Mouse (Mus musculus) heart, embryonic 12.5 days (tissue): Measurements from ENCODE around the gene Sorbs1. TPM values are rescaled to one million over a fixed set of nuclear protein-coding genes. Genes with fewer than 3 reads are reported as not detected.

ENCODE experiments used
- ATAC-seq: fragments of 200-750 bp; cut with Nextera tagmentation; 2 replicates; pipeline ENCODE4 v1.8.0; 2017; ENCODE audit warnings: moderate TSS enrichment, moderate library complexity; ENCODE audit not compliant: insufficient number of reproducible peaks, low FRiP score
- H3K27ac ChIP-seq: fragments of 300-500 bp; sonication (generic); 2 replicates; pipeline ENCODE4 v1.5.1; 2016; ENCODE audit warnings: mild to moderate bottlenecking, moderate library complexity; ENCODE audit not compliant: poor library complexity, severe bottlenecking
- H3K27me3 ChIP-seq: fragments of 300-500 bp; sonication (generic); replicated peaks from 2 replicates; pipeline ENCODE4 v1.6.1; 2016; ENCODE audit warnings: mild to moderate bottlenecking, moderate library complexity
- H3K36me3 ChIP-seq: fragments of 300-500 bp; sonication (generic); 2 replicates; pipeline ENCODE4 v1.6.1; 2016; ENCODE audit warnings: mild to moderate bottlenecking, moderate library complexity
- H3K4me1 ChIP-seq: fragments of 300-500 bp; sonication (generic); replicated peaks from 2 replicates; pipeline ENCODE4 v1.6.1; 2016; ENCODE audit warnings: mild to moderate bottlenecking
- H3K4me2 ChIP-seq: fragments of 300-500 bp; sonication (generic); 2 replicates; pipeline ENCODE4 v1.6.1; 2016; ENCODE audit warnings: mild to moderate bottlenecking, moderate library complexity
- H3K4me3 ChIP-seq: fragments of 300-500 bp; sonication (generic); 2 replicates; pipeline ENCODE4 v1.5.1; 2016; ENCODE audit warnings: mild to moderate bottlenecking
- H3K9ac ChIP-seq: fragments of 300-500 bp; sonication (generic); 2 replicates; pipeline ENCODE4 v1.6.1; 2016; ENCODE audit warnings: mild to moderate bottlenecking, moderate library complexity
- H3K9me3 ChIP-seq: fragments of 300-500 bp; sonication (generic); replicated peaks from 2 replicates; pipeline ENCODE4 v1.6.1; 2016; ENCODE audit warnings: mild to moderate bottlenecking, moderate library complexity
- WGBS: fragments of 180-500 bp; shearing (Covaris S2); methylation state at CpG from one replicate; pipeline ENCODE4 v1.1.7; 2016; 5-methylcytosine and 5-hydroxymethylcytosine counted together
- polyA plus RNA-seq: library from polyadenylated mRNA; unstranded; fragments of >200 nt; fragmentation: Nextera tagmentation; extraction: Ambion mirVana; gene quantifications from 2 replicates; pipeline ENCODE4 v1.2.1, GENCODE M21; 2016

The Sorbs1 gene
- polyA plus RNA-seq, 1 experiment from 2014 or later = 86.6 TPM

DNA sequence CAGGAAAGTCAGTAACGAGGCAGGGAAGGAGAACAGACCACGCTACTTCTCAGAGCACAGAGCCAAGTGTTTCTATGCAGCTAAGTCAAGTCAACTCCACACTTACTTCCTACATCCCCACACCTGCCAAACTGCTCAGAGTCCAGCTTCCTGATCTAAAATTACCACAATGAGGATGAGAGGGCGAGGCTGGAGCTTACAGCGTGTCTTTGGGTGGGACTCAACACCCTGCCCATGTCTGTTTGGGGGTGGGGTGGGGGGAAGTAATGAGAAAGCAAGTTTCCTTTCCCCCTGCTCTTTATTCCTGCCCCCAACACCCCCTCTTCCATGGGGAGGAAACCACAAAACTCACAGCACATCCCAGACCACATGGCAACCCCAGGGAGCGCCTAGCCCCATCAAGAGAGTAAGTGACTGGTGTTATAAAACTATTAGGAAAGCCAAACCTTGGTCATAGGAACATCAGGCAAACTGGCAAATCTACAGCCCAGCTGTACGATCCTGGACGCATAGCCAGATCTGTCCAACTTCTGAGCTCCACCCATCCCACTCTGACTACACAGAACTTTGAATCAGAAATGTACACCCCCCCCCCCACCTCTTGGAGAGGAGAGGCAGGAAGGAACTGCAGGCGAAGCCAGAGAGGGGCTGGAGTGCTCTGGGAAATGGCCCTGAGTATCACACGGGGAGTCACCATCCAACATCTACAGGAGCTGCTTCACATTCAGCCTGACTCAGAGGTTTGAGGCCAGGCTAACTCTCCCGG is 118.8 kb downstream of the Sorbs1 start:
- Histone ChIP-seq H3K36me3 (peaks cover 22% of the 10 kb centered on the region), H3K4me2 (no peak overlapping the region), H3K27ac (peak overlapping the region; percentile 61), H3K27me3 (no peaks in the 10 kb centered on the region), H3K4me1 (peaks cover 31% of the 10 kb centered on the region), H3K9me3 (no peaks in the 10 kb centered on the region), H3K9ac (0 out of 2 replicates have a peak overlapping the region, but pooled peaks have one; percentile 21), H3K4me3 (no peak overlapping the region)
- peak; percentile 58; the same call in 1 of the 2 replicates for ATAC-seq
- 49% methylated on average over 10 of the region's 10 CpGs for WGBS

DNA sequence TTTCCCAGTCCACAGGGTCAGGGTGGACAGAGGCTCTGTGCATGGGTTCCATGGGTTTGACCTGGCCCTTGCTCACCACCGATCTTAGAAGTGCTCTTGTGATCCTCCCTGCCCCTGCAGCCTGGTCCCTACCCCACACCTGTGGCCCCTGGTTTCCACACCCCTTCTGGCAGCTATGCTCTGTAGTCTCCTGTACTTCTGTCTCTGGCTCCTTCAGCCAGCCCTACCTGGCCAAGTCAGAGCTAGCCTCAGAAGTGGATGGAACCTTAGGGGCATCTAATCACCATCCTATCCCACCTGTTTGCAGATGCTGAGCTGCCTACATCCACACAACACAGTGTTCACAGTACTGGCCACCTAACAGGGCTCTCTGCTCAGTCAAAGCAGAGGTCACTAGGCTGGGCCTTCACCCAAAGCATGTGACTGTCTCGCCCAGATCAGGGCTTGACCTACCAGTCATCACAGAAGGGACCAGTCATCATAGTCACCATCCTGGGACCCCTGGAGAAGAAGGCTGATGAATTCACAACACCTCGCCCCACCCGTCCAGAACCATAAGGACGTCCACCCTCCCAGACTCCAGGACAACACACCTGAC is 120.7 kb downstream of the Sorbs1 start:
- Histone ChIP-seq H3K27ac (no peak overlapping the region), H3K36me3 (peaks cover 21% of the 10 kb centered on the region), H3K4me3 (no peak overlapping the region), H3K9me3 (no peaks in the 10 kb centered on the region), H3K27me3 (no peaks in the 10 kb centered on the region), H3K4me2 (no peak overlapping the region), H3K9ac (no peak overlapping the region), H3K4me1 (peaks cover 32% of the 10 kb centered on the region)
- no peak for ATAC-seq
- WGBS = 86% methylated on average over 5 of the region's 5 CpGs

DNA sequence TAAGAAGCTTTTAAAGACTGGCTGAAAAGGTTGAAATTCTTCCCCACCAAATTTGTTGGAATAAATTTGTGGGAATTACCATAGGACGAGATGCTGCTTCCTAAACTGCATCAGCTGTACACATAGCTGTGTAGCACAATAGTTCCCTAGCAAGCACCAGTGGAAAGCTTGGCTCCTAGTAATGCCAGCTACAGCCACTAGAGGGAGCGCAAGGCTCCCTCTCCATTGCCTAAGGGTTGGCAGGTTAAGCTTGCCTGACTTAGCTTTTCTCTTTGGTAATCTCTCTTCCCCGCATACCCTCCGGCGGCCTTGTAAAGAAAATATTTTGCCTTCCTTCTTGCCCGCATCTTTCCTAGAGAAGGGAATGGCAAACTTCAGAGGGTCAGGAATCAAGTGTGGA is 122.1 kb downstream of the Sorbs1 start:
- no peak for ATAC-seq
- Histone ChIP-seq H3K4me3 (no peak overlapping the region), H3K4me2 (no peak overlapping the region), H3K27ac (no peak overlapping the region), H3K27me3 (no peaks in the 10 kb centered on the region), H3K9ac (no peak overlapping the region), H3K36me3 (peaks cover 27% of the 10 kb centered on the region), H3K9me3 (no peaks in the 10 kb centered on the region), H3K4me1 (peaks cover 32% of the 10 kb centered on the region)
- WGBS = 9% methylated on average over 6 of the region's 6 CpGs

DNA sequence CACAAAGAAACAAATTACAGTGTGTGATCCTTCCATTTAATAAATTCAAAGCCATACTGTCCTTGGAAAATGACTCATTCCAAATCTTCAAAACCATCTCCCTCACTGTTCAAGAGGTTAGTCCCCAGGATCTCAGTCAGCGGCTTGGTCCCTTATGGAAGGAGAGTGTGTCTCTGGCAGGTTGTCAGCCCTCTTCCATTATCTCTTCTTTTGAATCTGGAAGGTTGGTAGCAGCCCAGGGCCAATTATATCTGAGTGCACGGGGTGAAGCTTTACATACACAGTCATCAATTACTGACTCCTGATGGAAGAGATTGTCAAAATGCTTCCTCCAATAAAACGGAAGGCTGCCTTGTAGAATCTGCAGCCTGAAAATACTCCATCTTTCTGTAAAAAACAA is 126.7 kb downstream of the Sorbs1 start:
- Histone ChIP-seq H3K4me2 (no peak overlapping the region), H3K4me3 (no peak overlapping the region), H3K9ac (no peak overlapping the region), H3K9me3 (no peaks in the 10 kb centered on the region), H3K36me3 (peaks cover 23% of the 10 kb centered on the region), H3K4me1 (peaks cover 24% of the 10 kb centered on the region), H3K27ac (no peak overlapping the region), H3K27me3 (no peaks in the 10 kb centered on the region)
- WGBS = 52% methylated on average over 3 of the region's 3 CpGs
- ATAC-seq = no peak

DNA sequence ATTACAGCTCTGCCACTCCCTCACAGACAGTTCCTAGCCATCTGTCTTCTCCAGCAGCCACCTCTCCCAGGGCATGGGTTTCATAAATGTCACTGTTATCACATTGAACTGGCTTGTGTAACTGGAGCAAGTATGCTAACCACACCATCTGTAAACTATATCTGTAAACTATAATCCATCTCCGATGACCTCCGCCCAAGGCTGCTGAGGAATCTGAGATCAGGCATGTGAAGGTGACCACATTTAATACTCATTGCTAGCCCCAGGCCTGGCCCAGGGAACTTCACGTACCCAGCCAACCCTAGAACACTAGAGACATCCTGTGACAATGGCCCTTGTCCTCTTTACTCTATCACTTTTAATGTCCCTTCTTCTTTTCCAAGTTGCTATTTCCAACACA is 128.2 kb downstream of the Sorbs1 start:
- no peak for ATAC-seq

DNA sequence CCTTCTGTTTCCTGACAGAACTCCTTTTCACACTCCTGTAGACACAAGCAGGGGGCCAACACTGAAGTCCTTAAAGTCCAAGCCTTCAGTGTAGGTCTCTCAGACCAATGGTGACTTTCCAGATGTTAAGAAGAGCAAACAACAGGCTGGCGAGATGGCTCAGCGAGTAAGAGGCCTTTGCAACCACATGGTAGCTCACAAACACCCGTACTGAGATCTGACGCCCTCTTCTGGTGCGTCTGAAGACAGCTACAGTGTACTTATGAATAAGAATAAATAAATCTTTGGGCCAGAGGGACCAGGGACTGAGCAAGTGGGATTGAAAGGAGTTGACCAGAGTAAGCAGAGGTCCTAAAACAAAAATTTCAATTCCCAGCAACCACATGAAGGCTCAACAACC is 129.6 kb downstream of the Sorbs1 start:
- H3K9me3 ChIP-seq = no peaks in the 10 kb centered on the region
- H3K27me3 ChIP-seq = no peaks in the 10 kb centered on the region
- H3K4me1 ChIP-seq = peaks cover 32% of the 10 kb centered on the region
- H3K4me3 ChIP-seq = no peak overlapping the region
- no peak for ATAC-seq
- H3K36me3 ChIP-seq = peaks cover 27% of the 10 kb centered on the region
- WGBS = 46% methylated on average over 5 of the region's 5 CpGs
- no peak overlapping the region for H3K9ac ChIP-seq
- H3K27ac ChIP-seq = no peak overlapping the region; the same call in 1 of the 2 replicates
- no peak overlapping the region for H3K4me2 ChIP-seq

More for the DNA sequence above, 128.2 kb downstream of the Sorbs1 start:
- Histone ChIP-seq H3K9me3 (no peaks in the 10 kb centered on the region), H3K4me3 (no peak overlapping the region), H3K9ac (no peak overlapping the region), H3K36me3 (peaks cover 30% of the 10 kb centered on the region), H3K27ac (no peak overlapping the region), H3K4me1 (peaks cover 33% of the 10 kb centered on the region), H3K27me3 (no peaks in the 10 kb centered on the region), H3K4me2 (no peak overlapping the region)
- WGBS = 77% methylated on average over 3 of the region's 3 CpGs

DNA sequence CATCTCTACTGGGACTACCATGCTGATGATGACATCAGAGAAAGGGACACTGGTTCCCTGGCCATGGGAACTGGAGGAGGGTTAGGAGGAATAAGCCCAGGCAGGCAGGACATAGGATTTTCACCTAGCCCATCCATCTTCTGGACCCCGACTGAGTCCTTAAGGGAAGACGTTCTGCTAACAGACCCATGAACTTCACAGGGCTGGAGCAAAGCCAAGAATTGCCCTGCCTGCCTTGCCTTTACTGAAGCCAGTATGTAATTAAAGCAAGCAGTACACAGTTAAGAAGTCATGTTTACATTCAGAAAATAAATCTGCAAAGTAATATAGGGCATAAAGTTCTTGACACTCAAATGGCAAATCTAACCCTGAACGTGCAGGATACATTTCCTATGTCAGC is 132.9 kb downstream of the Sorbs1 start:
- Histone ChIP-seq H3K4me2 (no peak overlapping the region), H3K36me3 (peaks cover 18% of the 10 kb centered on the region), H3K9me3 (no peaks in the 10 kb centered on the region), H3K27me3 (no peaks in the 10 kb centered on the region), H3K4me3 (no peak overlapping the region), H3K9ac (no peak overlapping the region), H3K4me1 (peaks cover 56% of the 10 kb centered on the region), H3K27ac (peak overlapping the region; percentile 31; the same call in 1 of the 2 replicates)
- no peak for ATAC-seq
- 47% methylated on average over 3 of the region's 3 CpGs for WGBS

DNA sequence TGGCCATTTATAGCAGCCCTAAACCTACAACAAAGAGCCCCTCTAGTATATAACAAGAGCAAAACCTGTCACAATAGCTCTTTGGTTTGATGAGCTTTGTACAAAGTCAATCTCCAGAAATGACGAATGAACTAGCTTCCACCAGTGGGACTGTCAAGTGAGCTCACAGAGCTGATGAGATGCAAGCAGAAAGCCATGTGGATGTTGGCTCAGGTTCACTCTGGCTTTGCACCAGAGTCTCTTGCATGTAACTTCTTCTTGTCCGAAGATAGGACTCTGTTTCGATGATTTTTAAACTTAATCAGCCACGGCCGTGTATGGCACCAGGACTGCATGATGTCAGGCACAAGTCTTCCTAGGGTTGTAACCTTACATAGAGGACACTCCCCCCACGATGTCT is 133.6 kb downstream of the Sorbs1 start:
- no peak overlapping the region for H3K9ac ChIP-seq
- H3K4me1 ChIP-seq = peaks cover 56% of the 10 kb centered on the region
- no peaks in the 10 kb centered on the region for H3K27me3 ChIP-seq
- H3K4me3 ChIP-seq = no peak overlapping the region
- no peaks in the 10 kb centered on the region for H3K9me3 ChIP-seq
- H3K36me3 ChIP-seq = peaks cover 18% of the 10 kb centered on the region
- H3K27ac ChIP-seq = 0 out of 2 replicates have a peak overlapping the region, but pooled peaks have one; percentile 31
- H3K4me2 ChIP-seq = no peak overlapping the region
- no peak for ATAC-seq
- 52% methylated on average over 6 of the region's 6 CpGs for WGBS

DNA sequence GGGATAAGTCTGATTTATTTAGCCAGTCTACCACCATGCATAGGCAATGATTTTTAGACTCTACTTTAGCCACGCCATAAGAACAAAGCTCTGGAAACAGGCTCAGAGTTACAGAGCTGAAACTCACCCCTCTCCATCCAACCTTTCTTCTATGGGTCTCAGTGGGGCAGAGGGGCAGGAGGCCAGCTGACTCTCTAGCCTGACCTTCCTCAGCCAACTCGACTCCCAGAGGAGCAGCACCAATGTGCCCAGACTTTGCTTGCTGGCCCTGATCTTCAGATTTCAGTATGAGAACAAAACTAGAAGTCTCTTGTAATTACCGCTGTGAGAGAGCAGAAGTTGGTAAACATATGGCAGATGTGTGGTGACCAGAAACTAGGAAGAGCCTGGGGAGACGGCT is 134.5 kb downstream of the Sorbs1 start:
- no peak overlapping the region for H3K4me3 ChIP-seq
- no peak overlapping the region for H3K4me2 ChIP-seq
- no peaks in the 10 kb centered on the region for H3K9me3 ChIP-seq
- peaks cover 56% of the 10 kb centered on the region for H3K4me1 ChIP-seq
- ATAC-seq = no peak
- peaks cover 18% of the 10 kb centered on the region for H3K36me3 ChIP-seq
- 85% methylated on average over 4 of the region's 4 CpGs for WGBS
- H3K9ac ChIP-seq = no peak overlapping the region
- H3K27ac ChIP-seq = no peak overlapping the region
- H3K27me3 ChIP-seq = no peaks in the 10 kb centered on the region

DNA sequence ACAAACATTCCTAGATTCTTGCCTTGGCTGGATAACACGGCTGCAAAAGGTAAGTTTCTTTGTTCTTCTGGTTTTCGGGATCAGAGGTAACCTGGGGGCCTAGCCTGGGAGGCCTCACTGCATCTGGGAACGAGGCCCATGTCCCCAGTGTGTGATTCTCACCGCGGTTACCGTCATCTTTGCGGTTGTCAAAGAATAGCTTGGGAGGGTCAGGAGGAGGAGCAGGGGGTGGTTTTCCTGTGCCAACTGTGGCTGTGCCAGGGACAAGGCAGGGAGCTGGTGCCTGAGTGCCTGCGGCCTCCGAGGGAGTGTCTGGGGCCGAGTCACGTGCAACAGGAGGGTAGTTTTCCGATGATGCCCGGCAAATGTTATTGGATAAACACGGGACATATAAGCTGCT is 135.9 kb downstream of the Sorbs1 start:
- H3K9me3 ChIP-seq = no peaks in the 10 kb centered on the region
- H3K4me1 ChIP-seq = peaks cover 47% of the 10 kb centered on the region
- H3K4me2 ChIP-seq = peak overlapping the region; percentile 18; the same call in 1 of the 2 replicates
- H3K27me3 ChIP-seq = no peaks in the 10 kb centered on the region
- peaks cover 24% of the 10 kb centered on the region for H3K36me3 ChIP-seq
- H3K27ac ChIP-seq = peak overlapping the region; percentile 75
- H3K4me3 ChIP-seq = no peak overlapping the region
- no peak for ATAC-seq
- 0 out of 2 replicates have a peak overlapping the region, but pooled peaks have one; percentile 12 for H3K9ac ChIP-seq
- WGBS = 88% methylated on average over 14 of the region's 14 CpGs

DNA sequence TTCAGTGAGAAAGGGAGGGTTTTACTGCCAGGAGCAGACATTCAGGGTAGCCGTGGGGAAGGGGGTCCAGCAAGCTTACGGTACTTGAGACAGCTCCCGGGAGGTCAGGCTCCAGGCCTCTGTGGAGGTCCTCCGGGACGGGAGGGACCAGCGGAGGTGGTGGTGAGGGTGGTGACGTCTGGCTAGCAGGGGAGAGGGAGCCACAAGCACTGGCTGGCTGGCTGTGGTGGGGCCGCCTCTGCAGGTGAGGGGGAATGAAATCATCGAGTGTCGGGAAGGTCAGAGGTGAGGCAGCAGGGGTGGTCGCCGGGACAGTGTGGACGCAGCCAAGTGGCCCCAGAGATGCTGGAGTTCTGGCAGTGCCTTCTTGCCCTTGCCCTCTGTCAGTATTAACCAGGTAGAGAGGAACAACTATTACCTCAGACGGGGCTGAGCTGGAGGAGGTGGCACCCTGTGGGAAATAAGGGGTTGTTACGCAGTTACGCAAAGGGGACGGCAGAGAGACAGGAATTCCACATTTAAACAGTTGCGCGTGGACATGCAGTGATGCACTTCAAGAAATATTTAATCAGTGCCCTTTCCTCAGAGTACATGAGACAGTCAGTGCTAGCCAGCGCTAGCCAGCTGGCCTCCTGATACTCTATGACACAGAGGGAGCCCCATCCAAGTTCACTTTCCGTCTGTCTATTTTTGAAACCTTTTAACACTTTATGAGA is 136.9 kb downstream of the Sorbs1 start:
- Histone ChIP-seq H3K27ac (peak overlapping the region; percentile 75), H3K4me1 (peaks cover 46% of the 10 kb centered on the region), H3K9me3 (no peaks in the 10 kb centered on the region), H3K4me3 (no peak overlapping the region), H3K27me3 (no peaks in the 10 kb centered on the region), H3K9ac (peak overlapping the region; percentile 33; the same call in 1 of the 2 replicates), H3K36me3 (peaks cover 20% of the 10 kb centered on the region), H3K4me2 (peak overlapping the region; percentile 18; the same call in 1 of the 2 replicates)
- whole genome bisulfite sequencing = 46% methylated on average over 21 of the region's 21 CpGs
- peak; percentile 59 for ATAC-seq
